Mouse (Mus musculus): ENCODE measurements around the gene Ahnak.
"Not testable (repeated sequence)": the region's sequence is repeated elsewhere in the genome, so short reads cannot be mapped to it uniquely, and the experiment has no call there.

The Ahnak gene

DNA sequence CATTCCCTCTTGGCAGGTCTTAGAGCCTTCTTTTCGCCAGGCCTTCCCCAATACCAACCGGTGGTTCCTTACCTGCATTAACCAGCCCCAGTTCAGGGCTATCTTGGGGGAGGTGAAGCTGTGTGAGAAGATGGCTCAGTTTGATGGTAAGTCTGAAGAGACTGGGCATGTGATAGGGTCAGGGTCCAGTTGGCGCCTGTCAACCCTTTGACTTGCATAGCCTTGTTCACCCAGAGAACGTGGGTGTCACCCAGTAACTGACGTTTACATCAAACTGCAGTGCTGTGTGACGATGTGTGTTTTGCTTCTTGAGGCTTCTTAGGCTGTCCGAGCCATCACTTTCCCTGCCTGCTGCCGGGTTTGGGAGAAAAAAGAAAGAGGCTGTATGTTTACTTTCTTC is 16.6 kb upstream of the Ahnak start:
- not testable (repeated sequence) for DNase-seq (ENCODE audit: low spot score)

DNA sequence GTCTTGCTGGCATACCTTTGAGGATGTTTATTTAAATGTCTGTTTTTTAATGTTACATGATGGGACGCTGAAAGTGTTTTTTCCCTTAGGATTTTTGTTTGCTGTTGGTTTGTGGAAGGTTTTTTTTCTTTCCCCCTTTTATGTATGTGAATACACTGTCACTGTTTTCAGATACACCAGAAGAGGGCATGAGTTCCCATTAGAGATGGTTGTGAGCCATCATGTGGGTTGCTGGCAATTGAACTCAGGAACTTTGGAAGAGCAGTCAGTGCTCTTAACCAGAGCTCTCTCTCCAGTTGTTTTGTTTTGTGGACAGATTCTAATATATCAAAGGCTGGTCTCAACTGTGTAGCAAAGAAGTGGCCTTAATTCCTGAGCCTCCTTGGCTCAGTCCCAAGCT is 14.4 kb upstream of the Ahnak start:
- no peak for DNase-seq (ENCODE audit: low spot score)

DNA sequence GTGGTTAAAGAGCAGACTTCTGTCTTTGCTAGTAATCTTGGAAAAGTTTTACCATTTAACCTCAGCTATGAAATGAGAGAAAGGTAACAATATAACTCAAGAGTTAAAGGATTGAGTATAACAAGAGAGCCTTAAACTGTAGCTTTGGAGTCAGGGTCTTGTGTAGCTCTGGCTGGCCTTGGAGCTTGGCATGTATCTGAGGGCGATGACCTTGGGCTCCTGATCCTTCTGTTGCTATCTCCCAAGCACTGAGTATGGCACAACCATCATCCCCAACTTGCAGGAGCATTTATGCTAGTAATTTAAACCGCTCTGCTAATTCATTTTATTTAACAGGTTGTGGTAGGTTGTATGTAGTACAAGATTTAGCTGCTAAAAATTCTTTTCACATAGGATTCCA is 13.6 kb upstream of the Ahnak start:
- DNase-seq (ENCODE audit: low spot score) = no peak

DNA sequence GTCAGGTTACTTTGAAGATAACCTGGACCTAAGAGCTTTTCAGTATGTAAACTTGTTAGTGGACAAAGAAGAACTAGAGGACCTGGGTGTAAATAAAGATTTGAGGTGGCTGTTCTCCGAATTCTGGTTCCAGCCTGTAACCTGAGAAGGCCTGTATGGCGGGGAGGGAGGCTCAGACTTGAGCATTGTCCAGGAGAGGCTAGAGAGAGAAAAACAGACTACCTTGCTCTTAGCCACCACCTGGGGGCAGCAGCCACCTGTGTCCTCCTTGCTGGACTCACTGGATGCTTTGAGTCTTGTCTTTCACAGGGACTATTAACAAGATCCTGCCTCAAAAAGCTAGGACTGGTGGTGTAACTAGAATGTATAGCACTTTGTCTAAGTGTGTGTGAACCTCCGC is 12.5 kb upstream of the Ahnak start:
- DNase-seq (ENCODE audit: low spot score) = no peak

DNA sequence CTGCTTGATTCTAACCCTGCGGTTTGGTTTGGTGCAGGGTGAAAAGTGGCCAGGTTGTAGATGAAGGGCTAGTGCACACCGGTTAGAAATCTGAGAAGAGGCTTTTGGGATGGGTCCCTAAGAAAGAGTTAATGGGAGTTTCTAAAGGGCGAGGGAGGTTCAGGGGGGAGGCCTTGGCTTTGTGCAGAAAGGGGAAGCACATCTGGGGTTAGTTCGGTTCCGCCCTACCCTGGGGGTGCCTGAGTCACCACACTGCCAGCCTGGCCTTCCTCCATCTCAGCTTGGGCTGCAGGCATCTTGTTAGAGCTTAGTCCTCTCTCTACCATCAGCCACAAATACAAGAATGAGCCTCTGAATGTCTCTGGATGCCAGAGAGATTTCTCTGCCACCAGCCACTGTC is 8.3 kb upstream of the Ahnak start:
- DNase-seq (ENCODE audit: low spot score) = no peak

DNA sequence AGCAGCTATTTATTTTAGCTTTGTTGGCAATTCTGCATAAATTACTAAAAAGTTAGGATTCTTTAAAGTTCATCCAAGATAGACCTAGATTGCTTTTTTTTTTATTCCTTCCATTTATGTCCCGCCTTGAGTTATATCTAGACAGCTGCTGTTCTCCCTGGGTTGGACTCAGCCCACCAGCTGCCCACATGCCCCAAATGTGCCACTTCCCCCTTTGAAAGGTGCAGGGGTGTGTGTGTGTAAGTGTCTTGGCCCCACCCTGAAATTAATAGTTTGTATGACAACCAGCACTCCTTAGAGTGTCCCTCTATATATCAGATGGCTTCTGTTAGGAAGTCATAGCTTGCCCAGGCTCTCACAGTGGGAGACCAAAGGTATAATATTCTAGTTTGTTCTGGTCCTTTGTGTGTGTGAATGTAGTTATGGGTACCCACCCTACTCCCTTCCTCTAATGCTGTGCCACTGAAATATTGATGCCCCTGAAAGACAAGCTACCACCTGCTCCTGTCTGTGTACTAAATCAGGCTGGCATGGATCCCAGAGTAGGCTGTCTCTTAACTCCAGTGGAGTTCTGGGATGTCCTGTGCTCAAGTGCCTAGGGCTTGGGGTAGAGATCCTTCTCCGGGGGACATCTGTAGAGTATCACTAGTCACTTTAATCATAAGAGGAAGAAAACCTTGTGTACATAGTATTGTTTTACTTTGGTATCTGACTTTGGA is 7.5 kb upstream of the Ahnak start:
- DNase-seq (ENCODE audit: low spot score) = no peak

DNA sequence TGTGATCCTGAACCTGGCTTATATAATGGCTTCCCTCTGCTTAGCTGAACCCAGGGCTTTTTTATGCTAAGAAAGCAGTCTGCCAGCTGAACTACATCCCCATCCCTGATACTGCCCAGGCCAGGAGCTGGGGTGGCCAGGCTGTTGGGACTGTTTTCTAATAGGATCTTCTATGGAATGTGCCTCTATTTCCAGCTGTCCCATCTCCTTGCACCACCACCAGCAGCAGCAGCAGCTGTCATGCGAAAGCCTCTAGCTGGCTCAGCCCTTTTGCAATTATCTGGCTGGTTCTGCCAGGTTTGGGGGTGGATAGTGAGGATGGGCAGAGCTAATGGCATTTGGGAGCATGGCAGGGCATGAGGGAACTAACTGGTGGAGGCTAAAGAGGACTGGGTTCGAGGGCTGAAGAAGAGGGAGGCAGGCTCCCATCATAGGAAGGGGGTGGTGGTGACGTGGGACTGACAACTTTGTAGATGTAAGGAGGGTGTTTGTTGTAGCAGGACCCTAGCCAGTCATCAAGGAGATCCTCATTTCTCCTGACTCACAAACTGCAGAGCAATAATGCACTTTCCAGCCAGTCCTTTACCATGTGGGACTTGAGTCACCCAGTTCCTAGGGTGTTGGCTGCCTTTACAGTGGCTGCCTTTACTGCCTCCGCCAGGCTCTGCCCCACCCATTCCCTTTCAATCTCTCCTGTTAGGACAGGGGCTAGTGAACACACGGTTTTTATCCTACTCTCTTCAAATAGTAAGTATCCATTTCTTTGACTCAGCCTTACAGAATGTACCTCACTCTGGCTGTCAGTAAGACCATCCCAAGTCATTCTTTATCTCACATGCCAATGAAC is 6.6 kb upstream of the Ahnak start:
- no peak for DNase-seq (ENCODE audit: low spot score)

DNA sequence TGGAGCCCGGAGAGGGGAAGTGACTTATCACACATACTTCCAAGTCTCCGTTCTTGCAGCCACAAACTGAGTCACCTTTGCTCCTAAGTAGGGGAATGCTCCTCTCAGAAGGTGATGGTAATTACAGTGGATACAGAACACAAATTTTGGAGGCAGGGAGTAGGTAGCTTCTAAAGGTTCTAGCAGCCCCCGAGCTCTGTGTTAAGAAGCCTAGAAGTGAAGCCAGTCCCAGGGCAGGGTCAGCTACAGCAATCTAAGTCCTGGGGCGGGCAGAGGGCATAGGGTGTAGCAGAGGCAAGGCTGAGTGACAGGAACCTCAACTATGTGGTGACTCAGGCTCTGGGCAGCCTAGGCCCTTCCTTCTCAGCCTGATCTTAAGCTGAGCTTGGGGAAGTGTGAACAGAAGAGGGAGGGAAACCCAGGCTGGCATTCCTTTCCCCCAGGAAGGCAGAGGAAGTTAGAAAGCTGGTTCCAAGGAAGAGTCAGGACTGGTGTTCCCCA is 5.9 kb upstream of the Ahnak start:
- no peak for DNase-seq (ENCODE audit: low spot score)

DNA sequence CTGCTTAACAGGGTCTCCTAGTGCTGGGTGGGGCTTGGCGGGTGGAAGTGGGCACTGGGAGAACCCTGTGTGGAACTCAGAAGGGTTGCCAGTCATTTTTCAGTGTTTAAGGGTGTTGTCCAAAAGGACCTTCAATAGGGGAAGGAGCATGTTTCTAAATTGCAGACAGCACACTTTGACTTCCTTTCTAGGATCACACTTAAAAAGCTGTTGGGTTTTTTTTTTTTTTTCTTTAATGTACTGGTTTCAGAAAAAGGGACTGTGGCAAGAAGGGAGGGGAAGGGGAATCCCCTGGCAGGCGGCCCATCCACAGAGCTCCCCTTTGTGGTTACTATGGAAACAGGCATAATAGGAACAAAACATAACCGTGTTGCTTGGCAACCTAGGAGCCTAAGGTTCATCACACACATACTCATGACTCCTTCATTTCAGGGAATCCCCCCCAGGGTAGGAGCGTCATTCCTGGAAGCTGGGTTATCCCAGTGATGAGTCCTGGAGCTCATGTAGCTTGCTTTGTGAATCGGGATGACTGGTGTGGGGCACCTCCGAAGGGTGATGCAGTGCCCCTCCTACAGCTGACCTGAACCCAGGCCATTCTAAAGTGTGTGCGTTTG is 4.7 kb upstream of the Ahnak start:
- DNase-seq (ENCODE audit: low spot score) = peak; percentile 51

DNA sequence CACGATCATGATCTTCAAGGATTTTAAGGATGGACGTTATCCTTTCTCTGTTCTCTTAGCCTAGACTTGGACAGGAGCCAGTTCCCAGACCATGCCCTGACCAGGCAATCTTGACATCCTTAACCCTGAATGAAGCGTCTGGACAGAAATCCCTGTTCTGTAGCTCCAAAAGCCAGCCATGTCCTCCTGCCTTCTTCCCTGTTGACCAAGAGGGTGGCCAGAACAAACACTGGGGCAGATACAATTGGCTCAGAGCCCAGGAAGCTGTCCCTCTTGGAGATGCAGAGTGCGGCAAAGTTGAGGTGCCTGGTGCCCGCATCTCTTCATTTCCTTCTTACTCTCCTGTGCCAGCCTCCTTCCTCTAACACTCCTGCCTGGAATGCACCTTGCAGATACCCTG is 3.2 kb upstream of the Ahnak start:
- DNase-seq (ENCODE audit: low spot score) = no peak

DNA sequence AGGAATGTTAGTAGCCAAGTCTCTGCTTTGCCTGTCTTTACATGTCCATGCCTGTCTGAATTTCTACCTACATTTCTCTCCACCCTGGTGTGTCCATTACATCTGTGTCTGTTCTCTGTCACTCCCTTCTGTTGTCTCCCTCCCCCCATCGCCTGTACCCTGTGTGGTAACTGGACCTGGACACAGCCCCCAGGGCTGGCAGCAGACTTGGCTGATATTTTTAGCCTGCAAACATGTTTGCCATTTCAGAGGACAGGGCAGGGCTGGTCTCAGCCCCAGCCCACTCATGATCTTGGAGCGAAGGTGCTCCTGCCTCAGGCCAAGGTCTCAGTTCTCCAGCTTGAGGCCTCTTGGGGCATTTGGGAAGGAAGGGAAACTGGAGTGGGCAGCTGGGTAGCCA is 1.3 kb upstream of the Ahnak start:
- DNase-seq (ENCODE audit: low spot score) = no peak

DNA sequence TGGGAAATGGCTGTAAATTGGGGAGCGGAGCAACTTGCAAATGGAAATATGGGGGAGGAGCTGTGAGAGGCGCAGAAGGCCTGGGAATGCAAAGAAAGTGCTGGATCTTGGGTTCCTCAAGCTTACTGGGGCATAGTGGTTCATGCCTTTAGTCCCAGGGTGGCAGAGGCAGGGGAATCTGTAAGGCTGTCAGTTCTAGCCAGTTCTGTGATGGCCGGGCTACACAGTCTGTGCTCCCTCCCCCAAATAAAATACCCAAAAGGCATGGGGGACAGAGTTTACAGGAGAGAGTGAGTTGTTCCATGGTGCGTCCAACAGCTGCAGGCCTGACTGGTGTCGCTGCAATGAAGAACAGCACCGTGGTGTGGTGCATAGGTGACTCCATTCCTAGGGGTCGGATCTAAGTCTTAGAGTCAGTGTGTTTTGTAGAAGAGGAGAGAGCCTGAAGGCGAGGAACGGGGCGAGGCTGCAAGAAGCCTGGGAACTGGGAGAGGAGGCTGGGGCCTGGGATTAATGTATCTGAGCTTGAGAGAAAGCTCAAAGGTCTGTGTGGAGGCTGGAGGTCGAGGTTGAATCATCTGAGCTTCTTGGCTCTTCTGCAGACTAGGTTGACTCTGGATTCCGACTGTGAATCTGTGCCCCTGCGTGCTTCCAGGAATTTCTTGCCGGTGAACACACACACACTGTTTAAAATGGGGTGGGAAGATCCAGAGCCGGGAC is 578 bp upstream of the Ahnak start:
- DNase-seq (ENCODE audit: low spot score) = no peak

DNA sequence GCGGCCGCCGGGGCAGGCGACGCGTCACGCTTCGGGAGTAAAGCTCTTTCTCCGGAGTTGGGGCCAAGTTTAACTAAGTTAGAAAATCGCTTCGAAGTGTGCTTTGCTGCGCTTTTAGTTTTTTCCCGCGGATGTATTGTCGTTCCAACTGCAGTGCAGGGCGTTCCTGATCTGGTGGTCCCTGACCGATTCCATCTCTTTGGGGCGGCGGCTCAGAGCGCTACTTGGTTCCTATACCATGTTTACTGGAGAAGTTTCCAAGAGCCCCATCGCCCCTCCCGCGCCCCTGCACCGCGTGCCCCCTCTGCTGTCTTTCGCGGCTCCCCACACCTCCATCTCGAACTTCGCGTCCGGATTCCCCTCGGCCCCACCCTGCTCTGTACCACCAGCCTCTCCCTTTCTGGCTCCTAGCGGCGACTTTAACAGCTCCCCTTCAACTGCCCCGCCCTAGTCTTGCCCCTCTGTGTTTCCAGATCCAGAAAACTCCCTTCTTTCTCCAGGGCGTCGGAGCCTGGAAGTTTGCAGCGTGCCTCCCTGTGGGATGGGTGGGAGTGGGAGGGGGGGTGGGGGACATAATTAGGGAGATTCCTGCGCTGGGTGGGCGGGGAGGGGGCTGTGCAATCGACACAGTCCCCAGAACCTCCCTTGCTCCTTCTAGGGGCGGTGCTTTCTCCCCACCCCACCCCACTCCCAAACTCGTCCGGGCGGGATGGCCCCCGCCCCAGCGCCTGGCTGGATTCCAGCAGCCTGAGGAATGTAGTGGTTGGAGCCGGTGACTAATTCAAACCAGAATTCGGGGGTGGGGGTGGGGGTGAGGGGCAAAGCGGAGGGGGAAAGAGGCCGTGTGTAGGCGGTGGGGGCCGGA is 715 bp downstream of the Ahnak start:
- peak; percentile 76 for DNase-seq (ENCODE audit: low spot score)

DNA sequence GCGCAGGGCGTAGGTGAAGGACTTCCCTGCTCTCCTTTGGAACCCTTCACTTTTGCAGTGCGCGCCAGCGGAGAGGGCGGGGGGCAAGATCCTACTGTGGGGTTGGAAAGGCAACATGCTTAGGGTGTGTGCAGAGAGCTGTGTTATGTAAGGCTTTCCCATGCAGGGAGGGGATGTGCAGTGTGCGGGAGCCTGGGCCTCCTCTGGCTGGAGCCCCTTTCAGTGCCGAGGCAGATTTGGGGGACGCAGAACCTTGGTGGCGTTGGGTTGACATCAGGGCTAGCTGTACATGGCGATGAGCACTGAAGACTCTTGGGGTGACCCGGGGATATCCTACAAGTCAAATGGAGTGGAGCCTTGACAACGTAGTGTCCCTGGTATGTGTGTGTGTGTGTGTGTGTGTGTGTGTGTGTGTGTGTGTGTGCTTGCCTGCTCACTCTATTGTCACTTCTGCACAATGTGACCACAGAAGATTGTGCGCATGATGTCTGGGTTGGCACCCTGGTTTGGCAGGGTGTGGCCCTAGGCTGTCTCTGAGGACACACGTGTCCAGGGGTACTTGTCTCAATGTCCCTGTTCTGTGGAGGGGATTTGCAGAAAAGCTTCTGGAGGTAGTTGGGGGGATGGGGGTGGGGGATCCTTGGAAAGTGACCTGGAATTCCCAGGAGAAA is 1.5 kb downstream of the Ahnak start:
- no peak for DNase-seq (ENCODE audit: low spot score)

DNA sequence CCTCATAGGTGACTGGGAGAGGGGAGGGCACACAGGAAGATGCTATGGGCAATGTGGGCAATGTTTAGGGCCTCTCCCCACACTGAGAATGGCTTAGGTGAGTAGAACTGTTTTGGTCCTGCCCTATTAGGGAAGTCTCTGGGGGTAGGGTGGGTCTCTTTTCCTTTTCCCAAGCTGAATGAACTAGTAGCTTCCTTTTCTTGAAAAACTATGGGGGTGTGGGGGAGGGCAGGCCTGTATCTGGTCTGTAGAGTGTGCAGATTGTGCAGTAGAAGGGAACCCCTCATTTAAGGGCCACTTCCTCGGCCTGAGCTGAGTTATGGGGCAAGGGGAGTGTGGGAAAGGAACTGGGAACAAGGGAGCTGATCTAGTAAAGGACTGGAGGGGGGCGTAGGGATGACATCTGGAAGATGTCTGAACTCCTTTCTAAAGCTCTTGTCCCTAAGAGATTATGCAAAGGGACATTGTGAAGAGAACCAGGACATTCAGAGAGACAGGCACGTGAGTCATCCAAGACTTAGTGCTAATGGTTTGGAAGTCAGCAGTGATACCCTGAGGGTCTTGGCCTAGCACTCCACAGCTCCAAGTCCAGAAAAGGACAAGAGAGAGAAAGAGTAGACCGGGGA is 2.3 kb downstream of the Ahnak start:
- DNase-seq (ENCODE audit: low spot score) = no peak

DNA sequence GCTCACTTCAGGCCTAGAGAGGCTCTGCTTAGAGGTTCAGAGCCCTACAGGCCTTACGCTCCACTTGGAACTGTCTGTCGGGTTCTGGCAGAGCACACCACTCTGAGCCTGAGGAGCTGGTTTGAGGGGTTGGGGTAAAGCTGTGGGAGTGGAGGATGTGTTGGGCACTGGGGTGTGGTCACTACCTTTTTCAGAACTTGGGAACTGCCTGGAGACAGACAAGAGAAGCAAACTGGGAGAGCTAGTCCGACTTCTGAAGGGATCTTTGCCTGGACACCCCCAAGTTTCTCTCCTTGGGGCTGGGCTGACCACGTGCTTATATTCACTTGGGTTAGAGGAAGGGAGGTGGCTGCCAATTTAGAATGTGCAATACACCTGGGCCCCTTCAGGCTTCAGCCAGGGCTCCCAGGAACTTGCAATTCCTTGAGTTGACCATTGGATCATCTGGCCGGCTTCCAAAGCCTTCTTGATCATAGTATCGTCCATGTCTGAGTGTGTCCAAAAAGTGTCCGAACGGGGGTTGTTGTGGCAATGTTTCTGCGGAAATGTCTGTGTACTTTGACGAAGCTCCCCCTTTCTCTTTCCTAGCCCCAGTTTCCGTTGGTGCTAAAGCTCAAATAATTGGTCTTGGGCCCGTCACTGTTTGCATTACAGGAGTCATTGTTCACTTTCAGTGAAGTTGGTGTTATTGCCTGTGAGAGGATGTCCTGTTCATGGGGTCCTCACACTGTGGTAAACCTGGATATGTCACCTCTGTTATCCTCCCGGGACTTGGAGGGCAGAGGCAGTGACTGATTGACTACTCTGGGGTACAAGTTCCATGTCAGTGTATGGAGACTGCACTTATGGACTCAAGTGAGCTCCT is 3.0 kb downstream of the Ahnak start:
- no peak for DNase-seq (ENCODE audit: low spot score)

DNA sequence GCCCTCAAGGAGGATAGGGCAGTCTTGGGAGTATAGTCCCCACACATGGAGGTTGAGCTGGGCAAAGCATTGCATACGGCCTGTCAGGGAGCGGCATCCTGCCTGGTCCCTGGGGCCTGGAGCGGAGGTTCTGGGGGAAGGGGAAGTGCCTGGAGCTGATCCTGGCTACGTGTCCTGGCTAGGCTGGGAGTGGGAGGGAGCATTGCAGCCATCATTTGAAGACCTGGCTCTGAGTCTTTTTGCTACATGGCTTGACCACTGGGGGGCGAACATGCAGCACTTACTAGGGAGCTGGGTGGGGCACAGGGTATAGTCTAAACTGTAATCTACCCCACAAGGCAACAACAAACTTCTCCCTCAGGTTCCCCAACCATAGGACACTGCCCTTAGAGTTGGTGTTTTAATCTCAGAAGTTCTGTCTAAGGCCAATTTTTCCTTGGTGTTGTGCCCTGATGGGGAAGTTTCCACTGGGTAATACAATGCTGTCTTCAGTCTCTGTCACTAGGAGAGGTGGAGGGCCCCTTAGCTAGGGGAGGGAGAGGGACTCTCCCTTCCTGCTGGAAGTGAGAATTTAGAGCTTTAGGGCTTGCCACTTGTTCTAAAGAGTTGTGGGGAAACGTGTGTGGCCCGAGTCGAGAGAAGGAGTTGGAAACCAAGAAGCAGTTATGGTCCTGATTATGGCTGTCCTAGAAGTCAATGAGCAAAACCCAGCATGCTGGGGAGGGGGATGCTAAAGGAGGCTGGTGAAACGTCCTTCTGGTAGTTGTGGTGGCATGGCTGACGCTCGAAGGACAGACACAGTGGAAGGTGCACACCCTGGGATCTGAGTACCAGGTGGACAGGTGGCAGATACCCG is 3.9 kb downstream of the Ahnak start:
- peak; percentile 55 for DNase-seq (ENCODE audit: low spot score)

DNA sequence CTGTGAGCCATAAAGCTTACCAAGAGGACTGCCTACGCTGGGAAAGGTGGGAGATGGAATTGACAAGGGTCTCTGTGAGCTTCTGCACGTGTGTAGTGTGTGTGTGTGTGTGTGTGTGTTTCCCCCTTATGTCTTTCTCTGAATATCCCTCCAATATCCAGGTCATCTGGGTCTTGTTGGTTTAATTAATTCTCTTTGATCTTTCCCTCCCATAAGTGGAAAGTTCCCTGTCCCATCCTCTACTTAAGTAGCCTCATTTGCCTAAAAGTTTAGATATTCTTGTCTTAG is 4.5 kb downstream of the Ahnak start:
- no peak for DNase-seq (ENCODE audit: low spot score)

Data from testis, postnatal 14 days (tissue).